Mouse (Mus musculus) limb, embryonic 13.5 days (tissue): Measurements from ENCODE around the gene Dph5. TPM values are rescaled to one million over a fixed set of nuclear protein-coding genes. Genes with fewer than 3 reads are reported as not detected.
A peak's percentile ranks its signal among the peaks of the same experiment; 100 is the strongest.

Experiments
- ATAC-seq: fragments of 200-750 bp; cut with Nextera tagmentation; 2 replicates; pipeline ENCODE4 v1.8.0; 2017; ENCODE audit warnings: low read depth, moderate number of reproducible peaks, moderate TSS enrichment; ENCODE audit not compliant: low FRiP score
- H3K27ac ChIP-seq: fragments of 300-500 bp; sonication (generic); 2 replicates; pipeline ENCODE4 v1.5.1; 2015; ENCODE audit warnings: inconsistent platforms, mild to moderate bottlenecking, moderate library complexity
- H3K27me3 ChIP-seq: fragments of 300-500 bp; sonication (generic); 2 replicates; pipeline ENCODE4 v1.6.1; 2015; ENCODE audit warnings: mild to moderate bottlenecking, inconsistent platforms
- H3K36me3 ChIP-seq: fragments of 300-500 bp; sonication (generic); 2 replicates; pipeline ENCODE4 v1.6.1; 2015; ENCODE audit warnings: inconsistent platforms, mild to moderate bottlenecking, moderate library complexity
- H3K4me1 ChIP-seq: fragments of 300-500 bp; sonication (generic); 2 replicates; pipeline ENCODE4 v1.6.1; 2015; ENCODE audit warnings: inconsistent platforms
- H3K4me2 ChIP-seq: fragments of 300-500 bp; sonication (generic); replicated peaks from 2 replicates; pipeline ENCODE4 v1.6.1; 2015; ENCODE audit warnings: inconsistent platforms, mild to moderate bottlenecking, moderate library complexity
- H3K4me3 ChIP-seq: fragments of 300-500 bp; sonication (generic); 2 replicates; pipeline ENCODE4 v1.5.1; 2015; ENCODE audit warnings: moderate library complexity, mild to moderate bottlenecking, inconsistent platforms
- H3K9ac ChIP-seq: fragments of 300-500 bp; sonication (generic); 2 replicates; pipeline ENCODE4 v1.6.1; 2015; ENCODE audit warnings: mild to moderate bottlenecking, inconsistent platforms
- H3K9me3 ChIP-seq: fragments of 300-500 bp; sonication (generic); 2 replicates; pipeline ENCODE4 v1.6.1; 2016; ENCODE audit warnings: inconsistent platforms
- WGBS: fragments of 180-500 bp; shearing (Covaris S2); methylation state at CpG from one replicate; pipeline ENCODE4 v1.1.7; 2015; 5-methylcytosine and 5-hydroxymethylcytosine counted together
- polyA plus RNA-seq: library from polyadenylated mRNA; unstranded; fragments of >200 nt; fragmentation: Nextera tagmentation; extraction: Ambion mirVana; gene quantifications from 2 replicates; pipeline ENCODE4 v1.2.1, GENCODE M21; 2015

Gene Dph5
- polyA plus RNA-seq, 1 experiment from 2014 or later = 25.5 TPM

DNA sequence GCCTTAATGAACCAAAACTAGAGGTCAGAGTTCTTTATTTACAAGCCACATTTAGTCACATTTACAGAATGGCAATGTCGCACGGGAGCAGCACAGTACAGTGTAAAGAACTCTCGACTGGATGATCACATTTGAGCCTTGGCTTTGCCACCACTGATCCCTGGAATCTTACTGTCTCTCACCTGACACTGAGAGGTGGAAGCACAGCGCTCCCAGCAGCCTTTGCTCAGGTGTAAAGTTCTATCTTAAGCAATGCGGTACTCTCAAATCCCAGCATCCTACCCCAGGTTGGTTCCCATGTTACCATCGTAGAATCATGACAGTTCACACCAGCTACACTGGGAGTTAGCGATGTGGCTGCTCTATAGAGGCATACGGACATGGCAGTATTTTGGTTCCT, 53.8 kb downstream of the Dph5 start:
- Histone ChIP-seq H3K4me3 (no peak overlapping the region), H3K27me3 (no peaks in the 10 kb centered on the region), H3K9me3 (no peaks in the 10 kb centered on the region), H3K27ac (no peak overlapping the region), H3K4me1 (no peaks in the 10 kb centered on the region), H3K4me2 (no peak overlapping the region), H3K36me3 (peaks cover 59% of the 10 kb centered on the region), H3K9ac (no peak overlapping the region)
- no peak for ATAC-seq
- 93% methylated on average over 8 of the region's 8 CpGs for WGBS

DNA sequence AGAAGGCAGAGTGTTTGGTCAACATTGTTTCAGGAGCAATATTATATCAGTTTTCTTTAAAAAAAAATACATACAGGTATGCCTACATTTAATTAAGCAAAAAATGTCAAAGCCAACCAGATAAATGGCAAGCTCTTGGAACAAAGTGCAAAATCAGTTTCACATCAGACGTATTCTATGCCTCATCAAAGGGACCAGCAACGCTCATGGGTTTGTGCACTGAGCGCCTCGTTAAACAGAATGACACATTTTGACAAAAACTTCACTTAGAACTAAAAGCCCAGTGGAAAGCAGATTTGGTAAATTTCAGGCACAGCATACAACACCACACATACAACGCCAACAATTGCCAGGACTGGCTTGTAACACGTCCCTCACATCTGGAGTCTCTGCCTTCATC, 56.7 kb downstream of the Dph5 start:
- Histone ChIP-seq H3K4me2 (no peak overlapping the region), H3K4me3 (no peak overlapping the region), H3K4me1 (no peaks in the 10 kb centered on the region), H3K27ac (no peak overlapping the region), H3K9ac (no peak overlapping the region), H3K36me3 (peaks cover 61% of the 10 kb centered on the region), H3K9me3 (no peaks in the 10 kb centered on the region), H3K27me3 (no peaks in the 10 kb centered on the region)
- 93% methylated on average over 6 of the region's 6 CpGs for WGBS
- ATAC-seq = no peak

GRCm38 (mm10) chr3:115946272-115946671, 58.6 kb downstream of the Dph5 start:
- H3K27ac ChIP-seq = no peak overlapping the region
- no peak overlapping the region for H3K4me2 ChIP-seq
- no peak overlapping the region for H3K9ac ChIP-seq
- H3K4me3 ChIP-seq = no peak overlapping the region
- no peak for ATAC-seq
- H3K27me3 ChIP-seq = no peaks in the 10 kb centered on the region
- 94% methylated on average over 8 of the region's 8 CpGs for WGBS
- H3K9me3 ChIP-seq = no peaks in the 10 kb centered on the region
- H3K4me1 ChIP-seq = no peaks in the 10 kb centered on the region
- peaks cover 66% of the 10 kb centered on the region for H3K36me3 ChIP-seq

GRCm38 (mm10) chr3:115949220-115949920, 61.7 kb downstream of the Dph5 start:
- ATAC-seq = no peak
- H3K4me1 ChIP-seq = no peaks in the 10 kb centered on the region
- 75% methylated on average over 3 of the region's 3 CpGs for WGBS
- no peak overlapping the region for H3K27ac ChIP-seq
- no peaks in the 10 kb centered on the region for H3K27me3 ChIP-seq
- H3K4me3 ChIP-seq = no peak overlapping the region
- H3K9me3 ChIP-seq = no peaks in the 10 kb centered on the region
- no peak overlapping the region for H3K4me2 ChIP-seq
- peaks cover 65% of the 10 kb centered on the region for H3K36me3 ChIP-seq
- no peak overlapping the region for H3K9ac ChIP-seq

DNA sequence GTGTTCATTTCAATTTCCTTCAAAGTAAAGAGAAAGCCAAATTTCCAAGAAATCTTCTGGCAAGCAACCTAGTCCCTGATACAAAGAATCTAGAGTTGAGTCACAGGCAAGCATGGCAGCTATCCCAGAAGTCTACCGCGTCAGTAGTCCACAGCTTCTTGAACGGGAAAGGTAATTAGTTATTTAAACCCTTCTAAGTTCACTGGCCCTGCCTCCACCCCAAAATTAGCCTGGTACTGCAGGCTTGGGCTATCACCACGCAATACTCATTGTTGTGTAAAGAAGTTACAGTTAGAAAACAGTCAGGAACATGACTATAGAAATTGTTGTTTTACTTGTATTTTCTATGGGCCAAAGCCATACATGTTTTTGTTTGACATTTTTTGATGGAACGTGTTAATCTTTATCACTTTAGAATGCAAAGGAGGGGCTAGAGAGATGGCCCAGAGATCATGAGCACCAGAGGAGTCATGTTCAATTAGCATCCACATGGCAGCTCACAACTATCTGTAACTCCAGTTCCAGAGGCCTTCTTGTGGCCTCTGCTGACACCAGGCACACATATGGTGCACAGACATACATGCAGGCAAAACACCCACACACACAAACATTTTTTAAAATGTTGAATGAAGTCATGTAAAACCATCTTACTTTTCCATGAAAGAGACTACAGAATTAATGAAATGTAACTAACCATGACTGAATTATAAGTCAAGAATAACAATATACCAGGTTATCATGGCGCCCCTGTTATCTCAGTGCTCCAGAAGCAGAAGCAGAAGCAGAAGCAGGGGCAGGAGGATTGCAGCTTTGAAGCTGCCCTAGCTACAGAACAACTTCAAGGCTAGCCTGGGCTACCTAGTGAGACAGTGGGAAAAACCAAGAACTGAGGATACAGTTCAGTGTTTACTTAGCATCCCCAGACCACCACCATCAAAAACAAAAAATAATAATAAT, 62.6 kb downstream of the Dph5 start:
- H3K4me1 ChIP-seq = no peaks in the 10 kb centered on the region
- no peak overlapping the region for H3K4me3 ChIP-seq
- H3K27me3 ChIP-seq = no peaks in the 10 kb centered on the region
- no peak overlapping the region for H3K4me2 ChIP-seq
- H3K27ac ChIP-seq = no peak overlapping the region
- H3K9ac ChIP-seq = no peak overlapping the region
- H3K36me3 ChIP-seq = peaks cover 64% of the 10 kb centered on the region
- WGBS = 88% methylated on average over 6 of the region's 6 CpGs
- no peaks in the 10 kb centered on the region for H3K9me3 ChIP-seq
- ATAC-seq = no peak

DNA sequence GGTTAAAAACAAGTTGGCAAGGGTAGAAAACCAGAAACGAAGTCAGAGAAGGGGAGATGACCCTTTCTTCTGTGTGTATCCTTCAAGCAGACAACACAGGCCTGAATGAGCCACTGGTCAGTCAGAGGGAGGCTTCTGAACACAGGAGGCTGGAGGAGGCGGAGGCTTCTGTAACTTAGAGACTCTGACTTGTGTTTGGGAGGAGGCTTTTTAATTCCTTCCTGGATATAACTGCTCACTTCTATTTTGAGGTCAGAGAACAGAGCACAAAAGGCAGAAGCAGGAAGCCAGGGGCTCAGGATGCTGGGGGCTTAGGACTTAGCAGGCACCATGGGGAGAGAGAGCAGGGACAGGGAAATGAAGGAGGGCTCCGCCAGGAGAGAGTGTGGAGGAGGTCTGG, 63.6 kb downstream of the Dph5 start:
- 72% methylated on average over 3 of the region's 3 CpGs for WGBS

GRCm38 (mm10) chr3:115952356-115952755, 64.7 kb downstream of the Dph5 start:
- WGBS = 86% methylated on average over 4 of the region's 4 CpGs
- Histone ChIP-seq H3K9me3 (no peaks in the 10 kb centered on the region), H3K27ac (no peak overlapping the region), H3K9ac (no peak overlapping the region), H3K27me3 (no peaks in the 10 kb centered on the region), H3K4me2 (no peak overlapping the region), H3K4me3 (no peak overlapping the region), H3K36me3 (peaks cover 70% of the 10 kb centered on the region), H3K4me1 (no peaks in the 10 kb centered on the region)
- ATAC-seq = no peak

More for the DNA sequence above, 63.6 kb downstream of the Dph5 start:
- Histone ChIP-seq H3K27me3 (no peaks in the 10 kb centered on the region), H3K4me1 (no peaks in the 10 kb centered on the region), H3K4me3 (no peak overlapping the region), H3K9me3 (no peaks in the 10 kb centered on the region), H3K27ac (no peak overlapping the region), H3K36me3 (peaks cover 67% of the 10 kb centered on the region), H3K4me2 (no peak overlapping the region), H3K9ac (no peak overlapping the region)
- ATAC-seq = no peak

GRCm38 (mm10) chr3:115953088-115953487, 65.5 kb downstream of the Dph5 start:
- peaks cover 73% of the 10 kb centered on the region for H3K36me3 ChIP-seq
- no peak overlapping the region for H3K4me2 ChIP-seq
- no peak overlapping the region for H3K4me3 ChIP-seq
- 73% methylated on average over 3 of the region's 3 CpGs for WGBS
- H3K27me3 ChIP-seq = no peaks in the 10 kb centered on the region
- no peak for ATAC-seq
- H3K27ac ChIP-seq = peak overlapping the region; percentile 28; the same call in 1 of the 2 replicates
- H3K9me3 ChIP-seq = no peaks in the 10 kb centered on the region
- no peak overlapping the region for H3K9ac ChIP-seq
- H3K4me1 ChIP-seq = no peaks in the 10 kb centered on the region

- 97% methylated on average over 7 of the region's 7 CpGs for WGBS
- Histone ChIP-seq H3K4me2 (no peak overlapping the region), H3K27me3 (no peaks in the 10 kb centered on the region), H3K27ac (no peak overlapping the region), H3K9me3 (no peaks in the 10 kb centered on the region), H3K9ac (no peak overlapping the region), H3K4me3 (no peak overlapping the region), H3K36me3 (peaks cover 55% of the 10 kb centered on the region), H3K4me1 (peaks cover 7% of the 10 kb centered on the region; the same call in 1 of the 2 replicates)
- ATAC-seq = no peak
Observed at GRCm38 (mm10) chr3:115957223-115957622, 69.6 kb downstream of the Dph5 start.

DNA sequence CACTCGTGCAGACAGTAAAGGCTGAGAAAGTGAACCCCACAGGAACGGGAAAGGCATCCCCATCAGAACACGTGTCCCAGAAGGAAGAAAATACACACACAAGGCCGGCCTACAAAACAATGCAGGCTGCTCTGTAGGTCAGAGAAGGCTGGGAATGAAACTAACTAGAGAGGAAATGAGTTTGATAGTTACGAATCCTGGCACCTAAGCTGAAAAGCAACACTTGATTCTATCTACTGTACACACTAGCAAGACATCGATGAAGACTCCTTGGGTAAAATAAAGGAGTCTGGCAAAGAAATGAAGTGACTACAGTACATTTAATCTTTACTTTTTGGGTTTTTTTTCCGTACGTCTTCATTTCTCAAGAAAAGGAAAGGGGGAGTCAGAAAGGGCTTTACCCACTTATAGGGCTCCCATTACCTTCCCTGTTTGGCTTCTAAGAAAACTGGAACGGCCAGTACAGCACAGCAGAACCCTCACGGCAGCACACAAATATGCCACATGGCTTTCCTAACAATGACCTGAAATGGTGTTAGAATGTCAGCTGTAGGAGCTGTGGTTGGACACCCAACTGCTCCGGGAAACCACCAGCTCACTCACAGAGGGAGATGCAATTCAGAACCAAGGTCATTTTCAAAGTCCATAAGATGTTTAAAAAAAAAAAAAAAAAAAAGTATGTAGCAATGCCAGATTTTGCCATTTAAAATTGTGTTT, 73.8 kb downstream of the Dph5 start:
- WGBS = 58% methylated on average over 11 of the region's 11 CpGs
- no peak overlapping the region for H3K4me3 ChIP-seq
- peaks cover 7% of the 10 kb centered on the region; the same call in 1 of the 2 replicates for H3K4me1 ChIP-seq
- no peaks in the 10 kb centered on the region for H3K27me3 ChIP-seq
- ATAC-seq = peak; percentile 80
- H3K27ac ChIP-seq = peak overlapping the region; percentile 39; the same call in 1 of the 2 replicates
- no peak overlapping the region for H3K9ac ChIP-seq
- H3K4me2 ChIP-seq = no peak overlapping the region
- H3K36me3 ChIP-seq = peaks cover 30% of the 10 kb centered on the region
- H3K9me3 ChIP-seq = no peaks in the 10 kb centered on the region

GRCm38 (mm10) chr3:115962028-115962415, 74.4 kb downstream of the Dph5 start:
- Histone ChIP-seq H3K4me3 (no peak overlapping the region), H3K9me3 (no peaks in the 10 kb centered on the region), H3K36me3 (peaks cover 29% of the 10 kb centered on the region), H3K9ac (no peak overlapping the region), H3K27ac (0 out of 2 replicates have a peak overlapping the region, but pooled peaks have one; percentile 39), H3K4me1 (peaks cover 7% of the 10 kb centered on the region; the same call in 1 of the 2 replicates), H3K4me2 (no peak overlapping the region), H3K27me3 (no peaks in the 10 kb centered on the region)
- peak; percentile 86 for ATAC-seq
- WGBS = 36% methylated on average over 4 of the region's 4 CpGs

DNA sequence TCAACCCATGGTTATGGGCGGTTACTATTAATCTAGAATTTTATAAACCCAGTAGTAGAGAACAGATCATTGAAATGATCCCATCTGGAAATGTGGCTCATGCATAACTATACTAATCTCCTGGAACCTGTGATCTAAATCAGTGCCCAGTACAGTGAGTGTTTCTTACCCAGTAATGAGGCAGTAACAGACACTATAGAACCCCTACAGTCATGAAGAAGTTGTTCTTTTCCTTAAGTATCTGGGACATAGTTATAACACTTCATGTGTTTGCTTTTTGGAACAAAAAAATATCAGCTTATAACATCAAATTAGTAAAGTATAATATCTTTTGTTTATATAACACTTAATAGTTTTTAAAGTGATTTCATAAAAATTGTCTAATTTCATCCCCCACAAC, 76.0 kb downstream of the Dph5 start:
- no peak overlapping the region for H3K27ac ChIP-seq
- H3K4me3 ChIP-seq = no peak overlapping the region
- peaks cover 18% of the 10 kb centered on the region for H3K36me3 ChIP-seq
- ATAC-seq = no peak
- H3K4me2 ChIP-seq = no peak overlapping the region
- H3K9me3 ChIP-seq = no peaks in the 10 kb centered on the region
- peaks cover 7% of the 10 kb centered on the region; the same call in 1 of the 2 replicates for H3K4me1 ChIP-seq
- H3K9ac ChIP-seq = no peak overlapping the region
- WGBS = 93% methylated on average over 1 of the region's 1 CpGs
- H3K27me3 ChIP-seq = no peaks in the 10 kb centered on the region
